Mouse (Mus musculus): ENCODE measurements around the gene 4930524B15Rik.

DNA sequence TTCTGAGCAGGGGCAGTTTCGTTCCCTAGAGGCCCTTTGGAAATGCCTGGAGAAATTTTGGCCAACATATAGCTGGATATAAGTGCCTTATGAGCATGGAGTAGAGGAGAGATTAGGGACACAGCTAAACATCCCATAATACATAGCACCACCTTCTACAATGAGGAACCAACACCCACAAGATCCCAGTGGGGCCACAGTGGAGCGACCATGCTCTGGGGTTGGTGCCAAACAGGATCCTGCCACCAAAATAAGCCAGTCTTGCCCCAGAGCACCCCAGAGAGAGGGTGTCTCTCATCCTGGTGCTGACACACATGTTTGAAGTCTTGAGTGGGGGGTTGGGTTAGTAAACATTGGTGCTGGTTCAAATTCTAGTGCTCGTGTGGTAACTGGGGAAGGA, 63.2 kb downstream of the 4930524B15Rik start:
- no peak for TF ChIP-seq CTCF (IDR thresholded peaks at IDR 0.05; ENCODE audit: low read depth, low read length)
- no peak for TF ChIP-seq POLR2A (IDR thresholded peaks at IDR 0.05; ENCODE audit: insufficient read depth, low read length)
- TF ChIP-seq EP300 (IDR thresholded peaks at IDR 0.05; ENCODE audit: insufficient read depth, low read depth, low read length), result no peak

Data from ES-Bruce4 (cell line).